Mouse (Mus musculus) cerebellum, adult 9-10 months (tissue): ENCODE measurements around the gene Soga1.
A peak's percentile ranks its signal among the peaks of the same experiment; 100 is the strongest.

Experiments
- DNase-seq: peaks from one replicate; pipeline ENCODE4 v3.0.0; 2022

Gene Soga1

GRCm38 (mm10) chr2:157035371-157035770 is 43.7 kb downstream of the Soga1 start:
- peak; percentile 93 for DNase-seq

- peak; percentile 89 for DNase-seq
Observed at GRCm38 (mm10) chr2:157030804-157031203, 48.2 kb downstream of the Soga1 start.

GRCm38 (mm10) chr2:157028261-157028660 is 50.8 kb downstream of the Soga1 start:
- peak; percentile 65 for DNase-seq

GRCm38 (mm10) chr2:157027106-157028008 is 51.7 kb downstream of the Soga1 start:
- DNase-seq = peak; percentile 86

- no peak for DNase-seq
Observed at GRCm38 (mm10) chr2:157021156-157021555, 57.9 kb downstream of the Soga1 start.

- no peak for DNase-seq
Observed at GRCm38 (mm10) chr2:157019228-157019627, 59.8 kb downstream of the Soga1 start.

- DNase-seq = no peak
Observed at GRCm38 (mm10) chr2:157016529-157017270, 62.4 kb downstream of the Soga1 start.

GRCm38 (mm10) chr2:157012341-157012740 is 66.7 kb downstream of the Soga1 start:
- no peak for DNase-seq

- no peak for DNase-seq
Observed at GRCm38 (mm10) chr2:157010634-157011310, 68.3 kb downstream of the Soga1 start.

- DNase-seq = no peak
Observed at GRCm38 (mm10) chr2:157010121-157010520, 68.9 kb downstream of the Soga1 start.

GRCm38 (mm10) chr2:157008509-157008908 is 70.5 kb downstream of the Soga1 start:
- DNase-seq = no peak

GRCm38 (mm10) chr2:157007234-157007596 is 71.8 kb downstream of the Soga1 start:
- no peak for DNase-seq

- DNase-seq = peak; percentile 86
Observed at GRCm38 (mm10) chr2:157006511-157007233, 72.4 kb downstream of the Soga1 start, which contains the start of gene Dsn1. Gene Dsn1 (minus strand): TSS chr2:157007154.

GRCm38 (mm10) chr2:157002321-157002720 is 76.7 kb downstream of the Soga1 start:
- no peak for DNase-seq

GRCm38 (mm10) chr2:156998263-156998662 is 80.8 kb downstream of the Soga1 start:
- peak; percentile 81 for DNase-seq

GRCm38 (mm10) chr2:156996576-156996975 is 82.5 kb downstream of the Soga1 start:
- peak; percentile 87 for DNase-seq

- DNase-seq = peak; percentile 97
Observed at GRCm38 (mm10) chr2:156991470-156992319, 87.4 kb downstream of the Soga1 start, which contains the start of gene Ndrg3. Gene Ndrg3 (minus strand): TSS chr2:156992056.

GRCm38 (mm10) chr2:156990727-156991431 is 88.2 kb downstream of the Soga1 start:
- peak; percentile 73 for DNase-seq

- DNase-seq = no peak
Observed at GRCm38 (mm10) chr2:156987316-156987715, 91.7 kb downstream of the Soga1 start.

- peak; percentile 76 for DNase-seq
Observed at GRCm38 (mm10) chr2:156982864-156983263, 96.2 kb downstream of the Soga1 start.

- no peak for DNase-seq
Observed at GRCm38 (mm10) chr2:156981291-156981690, 97.8 kb downstream of the Soga1 start.
